Mouse (Mus musculus) liver, postnatal 0 days (tissue): ENCODE results near the gene Foxn1. TPM values are rescaled to one million over a fixed set of nuclear protein-coding genes. Genes with fewer than 3 reads are reported as not detected.
A peak's percentile ranks its signal among the peaks of the same experiment; 100 is the strongest.

Experiments used
- ATAC-seq: fragments of 200-750 bp; cut with Nextera tagmentation; 2 replicates; pipeline ENCODE4 v1.8.0; 2017; ENCODE audit warnings: mild to moderate bottlenecking, moderate library complexity
- DNase-seq: peaks from one replicate; pipeline ENCODE4 v3.0.0-alpha.2; 2016
- H3K27ac ChIP-seq: fragments of 300-500 bp; sonication (generic); 2 replicates; pipeline ENCODE4 v1.5.1; 2014; ENCODE audit warnings: antibody characterized with exemption, moderate library complexity, mild to moderate bottlenecking, low read depth
- H3K27me3 ChIP-seq: fragments of 300-500 bp; sonication (generic); 2 replicates; pipeline ENCODE4 v1.6.1; 2014; ENCODE audit warnings: low read length, control low read depth, mixed read lengths; ENCODE audit not compliant: insufficient read depth
- H3K36me3 ChIP-seq: fragments of 300-500 bp; sonication (generic); replicated peaks from 2 replicates; pipeline ENCODE4 v1.6.1; 2014; ENCODE audit warnings: mild to moderate bottlenecking, control low read depth, low read length, moderate library complexity, mixed read lengths; ENCODE audit not compliant: insufficient read depth
- H3K4me1 ChIP-seq: fragments of 300-500 bp; sonication (generic); 2 replicates; pipeline ENCODE4 v1.6.1; 2014; ENCODE audit warnings: antibody characterized with exemption, mild to moderate bottlenecking, control low read depth; ENCODE audit not compliant: insufficient read depth
- H3K4me2 ChIP-seq: fragments of 300-500 bp; sonication (generic); 2 replicates; pipeline ENCODE4 v1.6.1; 2014; ENCODE audit warnings: low read depth, mild to moderate bottlenecking, low read length, moderate library complexity, mixed read lengths
- H3K4me3 ChIP-seq: fragments of 300-500 bp; sonication (generic); 2 replicates; pipeline ENCODE4 v1.5.1; 2014; ENCODE audit warnings: low read depth, low read length
- H3K9ac ChIP-seq: fragments of 300-500 bp; sonication (generic); replicated peaks from 2 replicates; pipeline ENCODE4 v1.6.1; 2014; ENCODE audit warnings: mild to moderate bottlenecking, moderate library complexity
- H3K9me3 ChIP-seq: fragments of 300-500 bp; sonication (generic); 2 replicates; pipeline ENCODE4 v1.6.1; 2016; ENCODE audit warnings: mild to moderate bottlenecking, control low read depth, low read length, mixed read lengths
- CTCF ChIP-seq: sonication (generic); IDR thresholded peaks from 2 replicates; pipeline ENCODE4 v1.5.1; 2016; ENCODE audit warnings: antibody characterized with exemption, low read depth
- EP300 ChIP-seq: IDR thresholded peaks from 2 replicates; pipeline ENCODE4 v1.6.1; 2016; ENCODE audit warnings: antibody characterized with exemption, low read depth, mild to moderate bottlenecking
- whole genome bisulfite sequencing: fragments of 180-500 bp; shearing (Covaris S2); extraction: QIAGEN DNeasy Blood & Tissue Kit; methylation state at CpG from one replicate; pipeline ENCODE4 v1.1.7; 2014; ENCODE audit not compliant: insufficient replicate concordance; 5-methylcytosine and 5-hydroxymethylcytosine counted together
- polyA plus RNA-seq: library from polyadenylated mRNA; unstranded; fragments of >200 nt; fragmentation: Nextera tagmentation; extraction: Ambion mirVana; gene quantifications from 2 replicates; pipeline ENCODE4 v1.2.1, GENCODE M21; 2015

Gene Foxn1
- polyA plus RNA-seq, 1 experiment from 2014 or later: not detected

DNA sequence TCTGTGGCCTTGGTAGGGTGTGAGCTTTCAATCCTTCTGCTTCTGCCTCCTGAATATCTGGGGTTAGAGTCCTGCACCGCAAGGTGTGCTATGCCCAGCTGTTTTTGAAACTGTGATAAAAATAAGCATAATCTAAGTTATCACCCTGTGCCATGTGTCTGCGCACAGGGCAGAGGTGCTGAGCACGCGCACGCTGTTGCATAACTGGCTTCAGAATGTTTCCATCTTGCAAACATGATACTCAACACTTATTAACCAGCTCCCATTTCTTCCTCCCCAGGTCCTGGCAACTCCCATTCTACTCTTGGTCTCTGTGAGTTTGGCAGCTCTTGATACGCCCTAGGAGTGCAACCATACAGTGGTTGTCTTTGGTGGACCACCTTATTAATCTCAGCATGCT, 41.3 kb upstream of the Foxn1 start:
- H3K36me3 ChIP-seq: no peaks in the 10 kb centered on the region
- TF ChIP-seq CTCF: no peak
- no peak for TF ChIP-seq EP300
- no peak overlapping the region for H3K4me3 ChIP-seq
- WGBS: 71% methylated on average over 6 of the region's 6 CpGs
- no peak overlapping the region for H3K9ac ChIP-seq
- H3K27ac ChIP-seq: no peak overlapping the region
- H3K27me3 ChIP-seq: no peaks in the 10 kb centered on the region; the same call in 1 of the 2 replicates
- ATAC-seq (no peak; the same call in 1 of the 2 replicates), DNase-seq (peak; percentile 34)
- H3K9me3 ChIP-seq: no peaks in the 10 kb centered on the region
- peaks cover 1% of the 10 kb centered on the region for H3K4me1 ChIP-seq
- no peak overlapping the region for H3K4me2 ChIP-seq

DNA sequence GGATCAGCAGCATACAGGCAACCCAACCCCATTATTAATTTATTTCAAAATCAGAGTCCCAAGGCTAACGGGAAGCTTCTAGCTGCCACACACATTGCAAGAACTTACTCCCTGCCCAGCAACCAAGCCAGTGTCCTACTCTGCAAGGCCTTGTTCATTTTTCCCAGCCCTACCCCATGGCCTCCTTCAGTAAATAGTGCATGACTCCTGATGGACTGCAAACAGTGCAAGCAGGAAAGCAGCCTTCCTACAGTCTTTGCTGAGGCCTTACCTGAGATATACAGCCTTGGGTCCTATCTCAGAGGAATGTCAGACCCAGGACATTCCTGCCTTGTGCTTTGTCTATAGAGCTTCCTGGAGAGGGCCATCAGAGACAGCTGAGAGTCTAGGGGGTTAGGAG, 39.2 kb upstream of the Foxn1 start:
- Histone ChIP-seq H3K4me2 (no peak overlapping the region), H3K4me1 (peaks cover 10% of the 10 kb centered on the region), H3K4me3 (no peak overlapping the region), H3K9ac (no peak overlapping the region), H3K27me3 (no peaks in the 10 kb centered on the region; the same call in 1 of the 2 replicates), H3K27ac (no peak overlapping the region), H3K36me3 (no peaks in the 10 kb centered on the region), H3K9me3 (no peaks in the 10 kb centered on the region)
- DNase-seq (no peak), ATAC-seq (no peak)
- WGBS: 79% methylated on average over 1 of the region's 1 CpGs
- TF ChIP-seq EP300 (no peak), CTCF (no peak)

DNA sequence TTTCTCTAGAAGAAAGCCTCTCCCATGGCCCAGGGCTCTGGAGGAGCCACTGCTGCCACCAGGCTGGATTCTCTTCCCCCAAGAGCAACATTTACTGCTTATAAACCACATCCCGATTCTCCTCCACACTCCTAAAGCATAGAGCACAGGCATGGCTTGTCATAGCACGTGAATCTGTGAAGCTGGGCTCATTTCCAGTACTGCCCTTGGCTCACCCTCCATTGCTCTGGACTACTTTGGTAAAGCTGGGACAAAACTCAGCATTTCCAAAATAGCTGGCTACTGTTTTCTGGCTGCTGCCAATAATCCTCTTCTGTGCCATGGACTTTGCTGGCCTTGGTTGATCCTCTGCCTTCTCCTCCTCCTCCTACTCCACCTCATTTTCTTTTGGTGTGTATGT, 38.0 kb upstream of the Foxn1 start:
- no peak for TF ChIP-seq EP300
- DNase-seq (no peak), ATAC-seq (no peak)
- no peak overlapping the region for H3K4me3 ChIP-seq
- no peak overlapping the region for H3K9ac ChIP-seq
- 41% methylated on average over 2 of the region's 2 CpGs for WGBS
- H3K4me1 ChIP-seq: peaks cover 10% of the 10 kb centered on the region
- H3K36me3 ChIP-seq: no peaks in the 10 kb centered on the region
- H3K27me3 ChIP-seq: no peaks in the 10 kb centered on the region; the same call in 1 of the 2 replicates
- no peak overlapping the region for H3K27ac ChIP-seq
- no peak overlapping the region for H3K4me2 ChIP-seq
- H3K9me3 ChIP-seq: no peaks in the 10 kb centered on the region

DNA sequence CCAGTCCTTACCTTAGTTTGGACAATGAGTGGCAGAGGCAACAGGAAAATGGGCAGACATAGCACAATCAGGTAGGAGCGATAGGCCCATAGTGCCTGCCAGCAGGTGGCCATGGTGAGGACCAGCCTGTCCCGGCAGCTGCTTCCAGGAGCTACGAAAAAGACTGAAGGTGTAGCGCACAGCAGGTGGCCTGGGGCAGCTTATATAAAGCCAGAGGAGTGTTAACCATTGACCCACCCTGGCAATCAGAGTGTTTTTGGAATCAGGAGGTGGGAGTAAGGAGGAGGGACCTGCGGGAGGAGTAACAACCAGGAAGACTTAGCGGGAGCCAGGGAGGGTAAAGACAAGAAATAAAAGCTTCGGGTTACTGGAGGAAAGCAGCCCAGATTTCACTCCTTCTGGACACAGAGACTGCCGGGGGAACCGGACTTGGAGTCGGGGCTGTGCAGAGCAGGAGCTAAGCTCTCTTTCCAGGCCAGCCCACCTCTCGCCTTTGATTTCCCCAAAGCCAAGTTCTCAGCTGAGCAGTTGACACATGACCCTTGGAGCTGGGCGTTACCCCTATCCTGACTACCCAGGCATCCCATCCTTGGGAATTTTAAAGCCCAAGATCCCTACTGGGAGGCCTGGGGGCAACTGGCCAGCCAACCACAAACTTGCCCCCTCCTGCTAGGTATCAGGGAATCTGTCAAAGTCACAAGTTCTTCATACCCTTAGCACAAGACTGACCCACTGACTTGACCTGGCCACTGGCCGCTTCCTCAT, 35.9 kb upstream of the Foxn1 start, which contains the start of gene Slc13a2:
Gene Slc13a2, minus strand, starts transcription at position 163 of the 765 bp plus-strand sequence.
- Histone ChIP-seq H3K27ac (no peak within 1 kb of the TSS), H3K36me3 (no peaks in the 10 kb centered on the region), H3K9me3 (no peaks in the 10 kb centered on the region), H3K4me3 (no peak within 1 kb of the TSS), H3K27me3 (no peaks in the 10 kb centered on the region; the same call in 1 of the 2 replicates), H3K4me1 (peaks cover 10% of the 10 kb centered on the region), H3K9ac (no peak within 1 kb of the TSS), H3K4me2 (no peak within 1 kb of the TSS)
- WGBS: 26% methylated on average over 13 of the region's 13 CpGs
- DNase-seq (no peak), ATAC-seq (no peak)
- TF ChIP-seq EP300: no peak
- 0 out of 2 replicates have a peak, but pooled peaks have one; percentile 5 for TF ChIP-seq CTCF

DNA sequence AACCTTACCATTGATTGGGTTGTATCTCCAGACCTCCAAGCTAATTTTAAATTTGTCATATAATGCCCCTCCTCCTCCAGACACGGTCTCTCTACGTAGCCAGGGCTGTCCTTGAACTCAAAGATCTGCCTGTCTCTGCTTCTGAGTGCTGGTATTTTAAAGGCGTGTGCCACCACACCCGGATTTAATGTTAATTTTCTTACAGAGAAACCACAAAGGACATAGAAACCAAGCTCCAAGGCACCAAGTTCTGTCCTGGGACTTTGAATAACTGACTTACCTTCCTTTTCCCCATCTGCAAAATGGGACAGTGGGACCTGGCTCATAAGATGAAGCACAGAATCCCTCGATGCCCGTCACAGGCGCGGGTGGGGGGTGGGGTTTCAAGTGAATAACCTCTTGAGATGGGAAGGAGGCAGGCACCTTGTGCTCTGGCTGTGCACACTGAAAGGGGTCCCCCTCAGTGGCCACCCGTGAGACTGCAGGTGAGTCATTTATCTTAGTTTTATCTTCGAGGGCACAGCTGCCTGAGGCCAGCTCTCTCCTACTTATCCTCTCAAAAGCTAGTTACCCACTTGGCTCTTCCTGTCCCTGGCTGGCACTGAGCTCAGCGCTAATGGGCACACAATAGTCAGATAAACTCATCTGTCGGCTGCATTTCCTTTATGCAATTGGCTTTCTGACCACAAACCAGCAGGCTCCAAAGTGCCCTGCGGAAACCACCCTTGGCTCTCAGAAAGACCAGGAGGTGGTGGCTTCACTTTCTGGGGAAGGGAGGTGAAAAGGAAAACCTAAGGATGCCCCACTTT, 35.0 kb upstream of the Foxn1 start:
- Histone ChIP-seq H3K36me3 (no peaks in the 10 kb centered on the region), H3K4me1 (peaks cover 10% of the 10 kb centered on the region), H3K4me3 (no peak overlapping the region), H3K4me2 (no peak overlapping the region), H3K9ac (no peak overlapping the region), H3K9me3 (no peaks in the 10 kb centered on the region), H3K27ac (no peak overlapping the region), H3K27me3 (no peaks in the 10 kb centered on the region)
- DNase-seq (no peak), ATAC-seq (no peak)
- TF ChIP-seq CTCF (no peak), EP300 (no peak)
- 38% methylated on average over 13 of the region's 13 CpGs for WGBS

DNA sequence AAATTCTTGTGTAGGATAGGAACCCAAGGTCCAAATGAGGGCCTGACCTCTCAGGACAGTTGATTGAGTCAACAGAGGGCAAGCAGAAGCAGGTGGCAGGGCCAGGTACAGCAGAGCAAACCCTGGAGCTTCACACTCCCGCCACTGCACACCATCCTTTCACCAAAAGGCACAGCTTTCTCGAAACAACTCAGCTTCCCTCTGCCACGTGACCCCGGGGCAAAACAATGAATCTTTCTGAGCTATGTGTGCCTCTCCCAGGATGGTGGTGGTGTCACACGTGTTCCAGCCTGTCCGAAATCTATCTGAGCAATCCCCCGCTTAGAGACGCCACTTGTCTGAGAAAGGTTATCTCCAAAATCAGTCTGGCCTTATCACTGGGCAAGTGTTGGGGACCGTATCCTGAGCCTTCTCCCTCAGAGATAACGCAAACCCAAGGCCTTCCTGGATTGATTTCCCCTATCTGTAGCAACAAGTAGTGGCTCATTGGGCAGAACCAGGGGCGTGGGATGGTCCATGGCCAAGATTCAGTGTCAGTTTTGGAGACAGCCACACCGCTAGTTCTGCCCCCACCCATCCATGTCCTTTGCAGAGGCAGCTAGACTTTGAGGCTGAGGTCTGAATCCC, 34.0 kb upstream of the Foxn1 start:
- Histone ChIP-seq H3K36me3 (no peaks in the 10 kb centered on the region), H3K4me2 (no peak overlapping the region), H3K27ac (no peak overlapping the region), H3K4me1 (peaks cover 10% of the 10 kb centered on the region), H3K9me3 (no peaks in the 10 kb centered on the region), H3K27me3 (no peaks in the 10 kb centered on the region), H3K9ac (no peak overlapping the region), H3K4me3 (no peak overlapping the region)
- DNase-seq (peak; percentile 42), ATAC-seq (peak; percentile 67; the same call in 1 of the 2 replicates)
- WGBS: 23% methylated on average over 12 of the region's 12 CpGs
- TF ChIP-seq CTCF: no peak
- no peak for TF ChIP-seq EP300
